Mouse (Mus musculus) left cerebral cortex, adult 9 months (tissue): ENCODE measurements around the gene Htatip2.

ENCODE experiments used
- DNase-seq, 2 experiments: peaks; one replicate each; pipeline ENCODE4 v3.0.0; 2022; ENCODE audit warnings: low spot score in 2 of 2

Gene Htatip2

DNA sequence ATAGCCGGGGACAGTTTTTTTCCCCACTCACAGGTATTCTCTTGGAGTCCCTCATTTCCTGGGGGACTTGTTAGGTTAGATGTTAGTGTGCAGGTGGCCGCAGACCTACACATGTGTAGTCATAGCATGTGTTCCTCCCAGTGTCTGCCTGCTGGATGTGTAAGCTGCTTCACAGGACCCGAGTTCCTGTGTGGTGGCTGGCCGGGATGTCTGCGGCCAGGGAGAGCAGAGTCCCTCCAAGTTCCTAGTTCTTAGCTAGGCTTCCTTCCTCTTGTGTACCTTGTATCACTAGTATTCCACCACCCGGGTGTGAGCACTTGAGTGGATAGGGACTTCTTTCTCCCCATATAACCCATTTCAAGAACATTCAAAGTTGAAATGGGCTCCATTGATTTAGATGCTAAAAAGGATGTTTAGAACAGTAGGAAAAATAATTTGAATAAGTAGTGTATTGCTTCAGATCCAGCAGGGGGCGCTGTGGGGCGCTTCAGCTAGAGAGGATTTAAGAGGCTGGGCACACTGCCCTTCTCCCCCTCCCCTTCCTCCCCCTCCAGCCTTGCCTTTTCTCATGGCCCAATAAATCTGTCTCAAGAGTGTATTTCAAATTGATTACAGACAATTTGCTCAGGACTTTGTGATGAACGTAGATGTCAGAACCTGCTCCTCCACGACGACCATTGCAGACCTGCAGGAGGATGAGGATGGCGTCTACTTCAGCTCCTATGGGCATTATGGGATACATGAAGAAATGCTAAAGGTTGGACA is 27.9 kb downstream of the Htatip2 start:
- DNase-seq: peak in 1 of 2 experiments; percentile 25

DNA sequence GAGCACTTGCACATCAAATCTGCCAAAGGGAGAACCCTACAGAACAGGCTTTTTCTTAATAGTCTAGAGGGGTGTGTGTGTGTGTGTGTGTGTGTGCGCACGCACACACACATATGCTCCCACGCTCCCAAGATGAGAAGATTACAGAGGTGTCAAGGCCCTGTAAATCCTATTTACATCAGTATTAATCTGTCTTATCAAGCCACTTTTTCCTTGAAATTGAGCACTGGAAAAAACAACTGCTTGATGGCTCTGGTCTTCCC is 28.4 kb downstream of the Htatip2 start:
- DNase-seq: no peak

DNA sequence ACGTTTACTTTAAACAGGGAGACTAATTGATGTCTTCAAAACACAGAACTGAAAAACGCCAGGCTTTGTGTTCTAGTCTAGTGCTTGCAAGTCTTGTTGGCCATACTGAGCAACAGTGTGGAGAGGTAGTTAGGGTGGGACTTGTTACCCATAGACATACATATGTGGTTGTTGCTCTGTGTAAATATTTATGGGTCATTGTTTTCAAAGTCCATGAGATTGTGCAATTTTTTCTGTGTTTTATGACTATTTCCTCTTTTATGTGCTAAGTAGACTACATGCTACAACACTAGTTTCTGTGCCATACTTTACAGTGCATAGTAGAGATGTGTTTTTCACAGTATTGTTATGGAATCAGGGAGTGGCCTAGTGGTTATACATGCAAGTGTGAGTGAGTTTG is 35.4 kb downstream of the Htatip2 start:
- DNase-seq: no peak

DNA sequence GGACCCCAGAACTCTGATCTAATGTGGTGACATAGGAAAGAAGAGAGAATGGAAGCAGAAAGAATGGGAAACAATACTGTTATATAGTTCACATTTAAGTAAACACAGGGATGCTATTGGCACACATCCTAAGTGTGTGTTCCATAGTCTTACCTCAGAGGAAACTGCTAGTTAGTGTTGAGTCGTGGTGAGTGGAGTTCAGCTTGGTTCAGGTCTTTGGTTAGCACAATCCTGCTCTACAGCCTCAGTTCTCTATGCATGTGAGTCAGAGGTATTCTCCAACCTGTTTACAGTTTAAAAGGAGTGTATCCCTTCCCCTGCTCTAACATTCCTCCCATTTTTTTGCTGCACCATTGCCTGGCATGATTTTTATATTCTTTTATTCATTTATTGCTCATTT is 38.3 kb downstream of the Htatip2 start:
- DNase-seq: no peak

DNA sequence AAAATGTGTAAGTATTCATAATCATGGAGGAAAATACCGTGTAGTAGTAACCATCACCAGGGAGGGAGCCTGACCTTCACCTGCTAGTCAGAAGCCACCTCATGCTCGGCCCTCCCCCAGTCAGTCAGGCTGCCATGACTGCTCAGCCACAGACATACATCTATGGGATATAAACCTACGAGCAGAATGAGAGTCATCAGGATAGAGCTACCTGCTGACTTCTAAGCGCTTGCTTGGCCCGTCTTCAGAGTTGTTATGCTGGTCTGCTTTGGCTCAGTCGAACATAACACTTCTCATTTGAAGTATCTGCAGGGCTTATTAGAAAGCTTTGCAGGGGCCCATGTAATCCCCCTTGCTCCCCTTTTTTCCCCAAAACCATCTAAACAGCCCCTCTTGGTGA is 44.6 kb downstream of the Htatip2 start:
- no peak for DNase-seq

DNA sequence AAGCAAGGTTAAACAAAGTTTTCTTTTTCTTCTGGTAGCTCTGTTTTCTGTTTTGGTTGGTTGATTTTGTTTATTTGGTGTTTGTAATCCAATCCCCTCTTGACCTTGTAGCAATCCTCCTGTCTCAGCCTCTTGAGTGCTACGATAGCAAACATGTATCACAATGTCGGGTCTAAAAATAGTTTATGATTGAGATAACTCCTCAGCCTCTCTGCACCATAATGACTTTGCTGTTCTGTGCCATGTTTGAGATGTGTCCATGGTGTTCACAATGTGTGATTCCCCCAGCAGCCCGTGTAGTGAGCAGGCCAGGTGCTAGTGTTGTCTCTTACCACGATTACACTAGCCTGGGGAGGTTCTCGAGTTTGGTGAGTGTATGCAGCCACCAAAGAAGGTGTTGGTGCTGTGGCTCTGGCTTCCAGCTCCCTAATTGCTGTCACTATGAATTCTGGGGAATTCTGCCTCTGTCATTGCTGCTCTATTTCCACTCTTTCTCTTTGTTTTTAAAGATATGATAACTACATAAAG is 45.8 kb downstream of the Htatip2 start:
- DNase-seq: no peak

DNA sequence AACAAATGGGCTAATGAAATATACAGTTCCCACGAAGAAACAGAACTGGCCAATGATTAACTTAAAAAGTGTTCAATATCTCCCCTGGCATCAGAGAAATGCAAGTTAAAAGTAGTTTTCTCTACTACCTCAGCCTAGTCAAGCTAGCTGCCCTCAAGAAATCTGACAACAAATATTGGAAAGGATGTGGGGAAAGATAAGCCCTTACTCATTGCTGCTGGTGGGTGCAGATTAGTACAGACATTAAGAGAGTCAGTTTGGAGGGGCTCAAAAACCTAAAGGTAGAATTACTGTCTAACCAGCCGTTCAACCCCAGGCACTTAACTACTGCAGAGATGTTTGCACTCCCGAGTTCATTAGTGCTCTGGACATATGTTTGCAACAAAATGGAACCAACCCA is 46.7 kb downstream of the Htatip2 start:
- DNase-seq: no peak

DNA sequence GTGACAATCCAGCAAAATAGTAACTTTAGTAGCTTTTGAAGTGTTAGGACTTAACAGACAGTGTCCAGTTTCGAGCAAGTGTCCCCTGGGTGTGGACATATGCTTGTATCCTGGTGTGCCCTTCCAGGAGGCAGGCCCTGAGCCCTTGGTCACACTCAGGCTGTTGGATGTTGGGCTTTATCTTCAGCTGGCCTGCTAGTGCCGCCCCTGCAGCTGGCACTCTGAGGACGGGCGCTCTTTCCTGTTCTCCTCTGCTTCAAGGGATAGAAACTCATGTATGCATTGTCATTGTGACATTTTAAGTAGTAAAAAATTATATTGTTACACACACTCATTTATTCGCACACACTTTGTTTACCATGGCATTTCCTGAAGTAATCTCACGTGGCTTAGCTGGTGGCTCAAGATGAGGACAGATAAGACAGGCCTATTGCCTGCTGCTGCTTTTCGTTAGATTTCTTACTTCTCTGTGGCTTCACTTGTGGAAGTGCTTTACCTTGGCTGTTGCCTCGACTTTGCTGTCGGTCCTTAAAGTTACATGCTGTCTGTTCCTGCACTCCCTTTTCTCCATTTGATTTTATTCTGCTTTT is 48.3 kb downstream of the Htatip2 start:
- no peak for DNase-seq

DNA sequence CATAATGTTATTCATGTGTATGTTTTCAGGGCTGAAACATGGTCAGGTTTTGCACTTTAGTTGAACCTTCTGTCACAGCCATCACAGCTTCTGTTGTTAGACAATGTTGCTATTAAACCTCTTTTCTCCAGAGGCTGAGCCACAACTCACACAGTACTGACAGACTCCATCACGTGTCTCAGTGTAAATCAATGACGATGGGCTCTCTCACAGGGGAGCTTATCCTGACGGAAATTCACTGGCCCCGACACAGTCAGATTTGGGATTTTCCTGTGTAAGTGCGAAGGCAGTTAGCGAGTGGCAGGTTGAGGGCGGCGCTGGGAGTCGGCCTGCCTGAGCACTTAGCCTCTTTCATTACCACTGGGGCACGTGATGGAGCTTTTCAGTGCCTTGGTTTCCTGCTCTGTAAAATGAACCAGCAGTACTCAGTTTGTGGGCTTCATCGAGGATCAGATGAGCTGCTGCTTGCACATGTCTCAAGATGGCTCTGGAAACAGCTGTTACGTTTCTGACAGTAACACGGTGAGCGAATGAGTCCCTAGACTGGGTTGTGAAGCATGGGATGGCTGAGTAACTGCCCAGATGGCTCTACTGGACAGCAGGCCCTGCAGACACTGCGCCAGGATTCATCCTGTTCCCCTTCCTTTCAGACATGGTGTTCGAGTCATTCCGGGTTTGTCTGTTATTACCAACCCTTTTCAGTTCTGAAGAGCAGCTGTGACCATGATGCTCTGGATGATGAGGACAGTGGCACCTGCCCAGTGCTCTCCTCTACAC is 49.1 kb downstream of the Htatip2 start:
- no peak for DNase-seq

DNA sequence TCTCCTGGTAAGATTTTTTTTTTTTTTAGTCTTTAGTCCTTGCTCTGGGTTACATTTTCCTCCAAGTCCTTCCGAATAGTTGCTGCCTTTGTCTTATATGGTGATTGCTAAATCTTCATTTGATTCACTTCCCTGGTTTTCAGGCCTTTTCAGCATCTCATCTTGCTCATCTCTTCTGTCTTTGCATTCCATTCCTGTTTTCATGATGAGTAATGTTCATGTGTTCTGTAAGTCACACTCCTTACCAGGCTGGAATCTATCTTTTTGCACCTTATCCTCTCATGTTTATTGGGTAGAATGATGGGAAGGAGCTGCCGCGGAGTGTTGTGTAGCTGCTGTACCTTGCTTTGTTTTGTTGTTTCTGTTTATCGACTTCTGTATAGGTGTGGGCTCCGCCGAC is 50.2 kb downstream of the Htatip2 start:
- no peak for DNase-seq

DNA sequence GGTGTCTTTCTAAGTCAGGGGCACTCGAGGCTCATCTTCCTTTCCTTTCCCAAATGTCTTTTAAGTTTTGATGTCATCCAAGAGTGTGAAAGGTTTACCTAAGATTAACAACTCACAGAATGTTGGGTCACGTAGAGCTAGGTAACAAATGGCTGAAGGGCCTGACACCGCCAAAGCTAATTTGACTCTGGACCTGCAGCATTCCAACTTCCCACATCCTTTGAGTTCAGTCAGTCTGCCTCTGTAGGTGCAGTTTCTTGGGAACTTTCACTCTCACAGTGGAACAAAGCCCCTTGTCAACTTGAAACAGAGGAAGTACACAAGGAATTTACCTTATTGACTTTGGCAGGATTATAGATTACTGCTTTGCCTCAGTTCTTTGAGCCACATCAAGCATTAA is 50.6 kb downstream of the Htatip2 start:
- no peak for DNase-seq

DNA sequence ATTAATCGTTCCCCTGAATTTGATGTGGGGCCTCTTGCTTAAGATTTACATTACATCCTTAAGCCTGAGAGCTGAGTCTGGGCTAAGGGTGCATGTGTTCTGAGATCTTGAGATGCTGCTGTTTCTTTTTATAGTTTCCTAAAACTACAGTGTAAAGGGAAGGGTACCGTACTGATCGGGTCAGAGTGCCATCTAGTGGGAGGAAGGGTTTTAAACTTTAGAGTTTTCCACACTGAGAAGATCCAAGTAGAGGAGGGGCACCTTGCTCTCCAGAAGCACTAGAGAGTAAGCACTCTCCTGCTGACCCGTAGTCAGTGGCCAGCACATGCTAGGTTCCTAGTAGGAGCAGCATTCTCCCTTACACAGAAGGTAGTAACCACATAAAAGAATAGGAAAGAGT is 52.4 kb downstream of the Htatip2 start:
- DNase-seq: peak in 1 of 2 experiments; percentile 30

DNA sequence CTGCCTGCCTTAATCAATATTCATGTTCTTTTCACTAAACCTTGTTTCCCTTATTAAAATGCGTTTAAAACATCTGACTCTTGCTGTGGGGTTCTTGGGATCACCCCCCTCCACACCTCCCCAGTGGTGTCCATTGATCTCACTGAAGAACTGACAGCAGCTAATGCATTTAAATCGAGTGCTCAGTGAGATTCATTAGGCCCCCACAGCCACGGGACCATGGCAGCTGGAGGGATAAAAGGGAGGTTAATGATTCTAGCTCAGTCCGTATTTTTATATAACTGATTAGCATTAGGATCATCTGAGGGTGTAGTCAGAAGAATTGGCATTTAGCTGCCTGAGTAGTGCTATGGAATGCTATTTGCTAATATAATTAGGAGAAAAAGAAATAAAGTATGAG is 60.5 kb downstream of the Htatip2 start:
- DNase-seq: no peak

DNA sequence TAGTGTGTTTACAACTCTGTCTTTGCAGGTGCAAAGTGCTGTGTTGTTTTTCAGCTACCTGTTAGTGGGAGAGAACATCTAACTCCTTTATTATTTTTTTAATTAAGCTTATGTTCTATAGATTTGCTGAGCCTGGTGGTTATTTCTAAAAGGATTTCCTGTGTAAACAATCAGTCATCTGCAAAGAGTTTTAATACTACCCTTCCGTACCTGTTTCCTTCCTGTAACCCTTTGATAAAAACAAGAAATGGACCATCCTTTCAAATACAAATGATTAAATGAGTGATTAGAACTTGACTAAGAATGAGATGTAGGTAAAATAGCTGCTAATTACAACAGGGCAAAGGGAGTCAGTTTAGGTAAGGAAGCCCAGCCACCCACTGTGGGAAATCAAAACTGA is 62.5 kb downstream of the Htatip2 start:
- DNase-seq: no peak

DNA sequence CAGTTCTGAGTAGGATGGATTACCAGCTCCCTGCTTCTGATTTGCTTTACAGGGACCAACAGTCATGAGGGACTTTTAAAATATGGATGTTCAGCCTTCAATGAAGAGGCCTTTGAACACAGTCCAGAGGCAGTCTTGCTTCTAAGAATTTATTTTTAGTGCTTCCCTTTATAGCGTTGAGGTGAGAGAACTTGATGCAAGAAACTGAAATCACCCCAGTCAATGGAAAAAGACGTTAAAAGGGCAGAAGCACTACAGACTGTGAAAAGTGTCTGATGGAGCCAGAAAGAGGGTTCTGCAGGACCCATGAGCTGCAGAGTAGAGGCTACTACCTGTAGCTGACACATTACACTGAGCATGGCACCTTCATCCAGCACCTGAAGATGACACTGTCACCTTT is 63.1 kb downstream of the Htatip2 start:
- no peak for DNase-seq
